Mouse (Mus musculus) heart, embryonic 13.5 days (tissue): Measurements from ENCODE around the gene Pcyt2. TPM values are rescaled to one million over a fixed set of nuclear protein-coding genes. Genes with fewer than 3 reads are reported as not detected.
"Not testable (repeated sequence)": the region's sequence is repeated elsewhere in the genome, so short reads cannot be mapped to it uniquely, and the experiment has no call there.

Source experiments
- ATAC-seq: fragments of 200-750 bp; cut with Nextera tagmentation; 2 replicates; pipeline ENCODE4 v1.8.0; 2017; ENCODE audit warnings: moderate TSS enrichment; ENCODE audit not compliant: insufficient number of reproducible peaks, low FRiP score, low TSS enrichment; ENCODE audit errors: extremely low read depth
- H3K27ac ChIP-seq: fragments of 300-500 bp; sonication (generic); replicated peaks from 2 replicates; pipeline ENCODE4 v1.5.1; 2015; ENCODE audit warnings: moderate library complexity, mild to moderate bottlenecking, inconsistent platforms
- H3K27me3 ChIP-seq: fragments of 300-500 bp; sonication (generic); replicated peaks from 2 replicates; pipeline ENCODE4 v1.6.1; 2015; ENCODE audit warnings: mild to moderate bottlenecking, inconsistent platforms
- H3K36me3 ChIP-seq: fragments of 300-500 bp; sonication (generic); 2 replicates; pipeline ENCODE4 v1.6.1; 2015; ENCODE audit warnings: mild to moderate bottlenecking, inconsistent platforms
- H3K4me1 ChIP-seq: fragments of 300-500 bp; sonication (generic); 2 replicates; pipeline ENCODE4 v1.6.1; 2015; ENCODE audit warnings: inconsistent platforms
- H3K4me2 ChIP-seq: fragments of 300-500 bp; sonication (generic); 2 replicates; pipeline ENCODE4 v1.6.1; 2015; ENCODE audit warnings: inconsistent platforms, mild to moderate bottlenecking, moderate library complexity
- H3K4me3 ChIP-seq: fragments of 300-500 bp; sonication (generic); 2 replicates; pipeline ENCODE4 v1.5.1; 2015; ENCODE audit warnings: moderate library complexity, mild to moderate bottlenecking, inconsistent platforms
- H3K9ac ChIP-seq: fragments of 300-500 bp; sonication (generic); 2 replicates; pipeline ENCODE4 v1.6.1; 2015; ENCODE audit warnings: inconsistent platforms, mild to moderate bottlenecking, moderate library complexity
- H3K9me3 ChIP-seq: fragments of 300-500 bp; sonication (generic); 2 replicates; pipeline ENCODE4 v1.6.1; 2016; ENCODE audit warnings: inconsistent platforms
- WGBS: fragments of 180-500 bp; shearing (Covaris S2); methylation state at CpG from one replicate; pipeline ENCODE4 v1.1.7; 2015; ENCODE audit warnings: mixed read lengths; 5-methylcytosine and 5-hydroxymethylcytosine counted together
- polyA plus RNA-seq: library from polyadenylated mRNA; unstranded; fragments of >200 nt; fragmentation: Nextera tagmentation; extraction: Ambion mirVana; gene quantifications from 2 replicates; pipeline ENCODE4 v1.2.1, GENCODE M21; 2015

The Pcyt2 gene
- polyA plus RNA-seq, 1 experiment from 2014 or later: 71.8 TPM

DNA sequence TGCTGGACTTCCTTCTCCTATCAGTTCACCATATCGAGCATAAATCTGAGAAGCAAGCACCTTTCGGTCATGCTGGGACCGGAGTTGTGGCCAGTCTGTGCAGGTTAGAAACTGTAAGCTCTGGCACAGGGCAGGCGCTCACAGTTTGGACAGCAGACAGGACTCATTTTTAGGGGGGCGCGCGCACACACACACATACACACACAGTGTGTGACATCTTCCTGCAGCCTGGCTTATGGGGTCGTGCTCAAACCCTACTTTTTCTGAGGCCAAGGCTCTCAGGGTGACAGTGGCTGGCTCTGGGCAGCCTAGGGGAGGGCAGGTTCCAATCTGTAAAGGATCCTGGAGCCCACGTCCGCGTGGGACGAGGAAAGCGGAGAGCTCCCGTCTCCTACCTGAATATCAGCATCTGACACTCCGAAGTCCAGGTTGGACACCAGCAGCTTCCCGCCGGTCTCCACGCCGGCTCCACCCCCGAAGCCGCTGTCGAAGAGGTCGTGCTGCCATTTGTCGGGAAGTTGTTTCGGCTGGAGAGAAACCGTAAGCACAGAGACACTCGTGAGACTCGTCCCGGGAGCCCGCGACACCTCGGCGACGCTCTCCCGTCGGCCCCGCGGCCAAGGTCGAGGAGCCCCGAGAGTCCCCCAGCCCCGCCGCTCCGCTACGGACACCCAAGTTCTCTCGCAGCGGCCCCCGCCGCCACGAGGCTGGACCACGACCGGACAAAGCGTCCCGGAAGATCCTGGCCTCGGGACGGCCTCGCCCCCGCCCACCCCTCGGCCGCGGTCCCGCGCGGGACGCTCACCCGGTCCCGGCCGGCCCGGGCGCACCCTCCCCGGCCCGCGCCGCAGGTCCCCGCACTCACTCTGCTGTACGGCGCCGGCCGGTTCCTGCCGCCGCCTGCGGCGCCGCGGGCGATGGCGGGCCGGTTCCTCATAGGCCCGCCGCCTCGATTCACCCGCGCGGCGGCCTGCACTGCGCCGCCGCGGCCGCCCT, 20.2 kb downstream of the Pcyt2 start:
- H3K27me3 ChIP-seq: no peaks in the 10 kb centered on the region
- H3K4me1 ChIP-seq: peaks cover 32% of the 10 kb centered on the region
- peak overlapping the region; percentile 100 for H3K9ac ChIP-seq
- peak overlapping the region; percentile 85 for H3K4me2 ChIP-seq
- peak overlapping the region; percentile 99 for H3K4me3 ChIP-seq
- 3% methylated on average over 98 of the region's 99 CpGs for WGBS
- no peaks in the 10 kb centered on the region for H3K9me3 ChIP-seq
- H3K36me3 ChIP-seq: peaks cover 76% of the 10 kb centered on the region
- peak overlapping the region; percentile 93 for H3K27ac ChIP-seq
- ATAC-seq: peak; percentile 51

DNA sequence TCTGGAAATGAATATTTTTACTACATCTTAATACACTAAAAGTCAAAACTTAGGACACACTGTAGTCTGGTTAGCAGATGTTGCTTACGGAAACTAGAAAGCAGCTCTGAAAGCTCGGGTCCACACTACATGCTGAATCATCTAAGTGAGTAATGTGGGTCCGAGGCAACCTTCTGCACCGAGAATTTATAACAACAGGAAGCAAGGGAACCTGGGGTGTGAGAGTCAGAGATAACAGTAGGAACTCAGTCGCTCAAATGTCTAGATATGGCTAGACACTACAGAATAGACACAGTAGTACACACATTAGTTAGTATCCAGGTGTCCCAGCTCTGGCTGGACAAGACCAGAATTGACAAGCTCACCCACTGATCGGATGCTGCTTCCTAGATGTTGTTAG, 29.2 kb downstream of the Pcyt2 start:
- no peak for ATAC-seq
- Histone ChIP-seq H3K4me1 (no peaks in the 10 kb centered on the region), H3K27ac (no peak overlapping the region), H3K9me3 (peaks cover 5% of the 10 kb centered on the region), H3K4me3 (no peak overlapping the region), H3K27me3 (no peaks in the 10 kb centered on the region), H3K36me3 (peaks cover 98% of the 10 kb centered on the region), H3K9ac (no peak overlapping the region), H3K4me2 (no peak overlapping the region)
- 75% methylated on average over 6 of the region's 6 CpGs for WGBS

DNA sequence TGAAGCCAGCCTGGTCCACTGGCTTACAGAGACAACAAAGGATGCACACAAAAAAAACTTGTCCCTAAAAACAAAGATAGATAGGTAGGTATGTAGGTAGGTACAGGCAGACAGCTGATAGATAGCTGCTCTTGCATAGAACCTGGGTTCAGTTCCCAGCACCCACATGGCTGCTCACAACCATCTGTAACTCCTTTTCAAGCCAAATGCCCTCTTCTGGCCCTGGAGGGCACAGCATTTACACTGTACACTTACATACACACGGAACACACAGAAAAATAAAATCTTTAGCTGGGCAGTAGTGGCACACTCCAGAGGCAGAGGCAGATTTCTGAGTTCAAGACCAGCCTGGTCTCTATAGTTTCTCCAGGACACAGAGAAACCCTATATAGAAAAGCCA, 33.8 kb downstream of the Pcyt2 start:
- Histone ChIP-seq H3K36me3 (peaks cover 71% of the 10 kb centered on the region), H3K9me3 (peaks cover 5% of the 10 kb centered on the region), H3K27ac (no peak overlapping the region), H3K4me3 (no peak overlapping the region), H3K9ac (no peak overlapping the region), H3K4me2 (no peak overlapping the region), H3K27me3 (no peaks in the 10 kb centered on the region), H3K4me1 (peaks cover 26% of the 10 kb centered on the region)
- ATAC-seq: no peak
- WGBS: 92% methylated on average over 1 of the region's 1 CpGs

DNA sequence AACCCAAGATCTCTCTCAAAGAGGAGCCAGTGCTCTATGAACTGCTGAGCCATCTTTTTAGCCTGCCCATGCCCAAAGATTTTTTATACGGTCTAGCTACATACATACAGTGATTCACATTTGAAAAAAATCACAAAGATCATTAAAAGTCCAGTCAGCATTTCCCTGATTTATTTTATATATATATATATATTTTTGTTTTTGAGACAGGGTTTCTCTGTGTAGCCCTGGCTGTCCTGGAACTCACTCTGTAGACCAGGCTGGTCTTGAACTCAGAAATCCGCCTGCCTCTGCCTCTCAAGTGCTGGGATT, 34.8 kb downstream of the Pcyt2 start:
- not testable (repeated sequence) for H3K27me3 ChIP-seq, H3K9ac ChIP-seq, H3K27ac ChIP-seq, H3K9me3 ChIP-seq, H3K4me3 ChIP-seq, H3K4me2 ChIP-seq, ATAC-seq
- 90% methylated on average over 2 of the region's 2 CpGs for WGBS
- H3K4me1 ChIP-seq: peaks cover 33% of the 10 kb centered on the region
- peaks cover 71% of the 10 kb centered on the region for H3K36me3 ChIP-seq

DNA sequence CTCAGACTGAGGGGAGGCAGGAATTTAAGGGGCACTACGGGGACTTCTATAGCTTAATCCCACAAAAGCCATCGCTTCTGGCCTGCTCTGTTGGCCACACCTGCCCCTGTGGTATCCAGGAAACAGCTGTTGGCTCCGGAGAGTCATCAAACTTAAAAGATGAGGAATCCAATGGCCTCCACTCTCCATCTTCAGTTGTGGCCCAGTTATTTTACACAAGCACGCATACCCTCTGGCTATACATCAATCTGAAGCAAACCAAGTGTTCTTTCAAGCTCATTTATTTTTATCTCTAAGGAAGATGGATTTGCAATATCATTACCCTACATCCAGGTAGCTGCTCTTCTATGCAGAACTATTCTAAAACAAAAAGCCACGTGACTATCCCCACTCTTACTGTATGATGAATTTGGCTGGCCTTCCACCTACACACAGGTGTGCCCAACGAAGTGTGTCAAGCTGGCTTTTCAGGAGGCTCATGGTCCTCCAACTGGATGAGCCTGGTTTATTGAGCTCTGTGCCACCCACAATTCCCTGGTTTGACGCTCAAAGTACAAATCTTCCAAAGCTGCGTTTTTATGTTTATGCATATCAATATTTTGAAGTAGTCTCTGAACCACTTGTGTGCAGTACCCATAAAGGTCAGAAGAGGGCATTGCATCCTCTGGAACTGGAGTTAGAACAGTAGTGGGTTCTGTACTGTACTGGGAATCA, 35.3 kb downstream of the Pcyt2 start:
- Histone ChIP-seq H3K27me3 (no peaks in the 10 kb centered on the region), H3K4me1 (peaks cover 33% of the 10 kb centered on the region), H3K4me2 (peak overlapping the region; percentile 88), H3K9ac (peak overlapping the region; percentile 98), H3K4me3 (peak overlapping the region; percentile 96), H3K27ac (peak overlapping the region; percentile 94), H3K36me3 (peaks cover 71% of the 10 kb centered on the region), H3K9me3 (peaks cover 5% of the 10 kb centered on the region)
- 70% methylated on average over 8 of the region's 8 CpGs for WGBS
- ATAC-seq: no peak

DNA sequence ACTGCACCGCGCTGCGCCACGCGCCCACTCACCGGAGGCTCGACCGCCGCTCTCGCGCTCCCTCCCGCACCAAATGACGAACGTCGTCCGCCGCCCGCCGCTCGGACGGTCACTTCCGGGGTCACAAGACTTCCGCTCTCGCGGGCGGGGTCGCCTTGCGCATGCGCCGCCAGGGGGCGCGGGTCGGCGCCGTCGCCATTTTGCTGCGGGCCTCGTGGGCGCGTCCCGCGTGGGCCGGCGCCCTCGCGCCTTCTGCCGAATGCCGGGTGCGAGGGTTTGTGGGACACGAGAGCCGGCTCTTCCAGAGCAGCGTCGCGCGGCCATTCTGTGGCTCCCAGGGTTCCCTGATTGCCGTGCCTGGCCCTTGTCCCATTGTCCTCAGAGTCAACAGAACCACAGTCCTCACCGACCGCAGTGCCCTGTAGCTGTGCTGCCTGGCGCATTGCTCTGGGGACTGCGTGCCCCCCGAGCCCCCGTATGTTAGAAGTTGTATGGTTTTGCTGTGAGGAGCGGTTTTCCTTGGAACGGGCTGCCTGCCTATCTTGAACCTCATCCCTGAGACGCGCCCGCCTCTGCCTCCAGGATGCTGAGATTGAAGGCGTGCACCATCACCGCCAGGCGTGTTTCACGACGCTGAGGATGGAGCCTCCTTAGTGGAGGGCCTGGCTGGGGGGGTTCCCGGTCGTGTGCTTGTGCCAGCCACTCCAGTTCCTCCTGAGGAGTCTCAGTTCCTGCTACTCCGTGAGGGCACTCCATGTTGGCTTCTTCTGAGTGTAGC, 36.1 kb downstream of the Pcyt2 start, which contains the start of gene Arhgdia:
Gene Arhgdia (minus strand): TSS at position 135 of the 778 bp plus-strand sequence.
- Histone ChIP-seq H3K4me2 (peak within 1 kb of the TSS; percentile 88), H3K27ac (peak within 1 kb of the TSS; percentile 94), H3K4me3 (peak within 1 kb of the TSS; percentile 96), H3K36me3 (peaks cover 71% of the 10 kb centered on the region), H3K9me3 (peaks cover 5% of the 10 kb centered on the region), H3K9ac (peak within 1 kb of the TSS; percentile 98), H3K4me1 (peaks cover 33% of the 10 kb centered on the region), H3K27me3 (no peaks in the 10 kb centered on the region)
- peak; percentile 63 for ATAC-seq
- WGBS: 5% methylated on average over 66 of the region's 75 CpGs

DNA sequence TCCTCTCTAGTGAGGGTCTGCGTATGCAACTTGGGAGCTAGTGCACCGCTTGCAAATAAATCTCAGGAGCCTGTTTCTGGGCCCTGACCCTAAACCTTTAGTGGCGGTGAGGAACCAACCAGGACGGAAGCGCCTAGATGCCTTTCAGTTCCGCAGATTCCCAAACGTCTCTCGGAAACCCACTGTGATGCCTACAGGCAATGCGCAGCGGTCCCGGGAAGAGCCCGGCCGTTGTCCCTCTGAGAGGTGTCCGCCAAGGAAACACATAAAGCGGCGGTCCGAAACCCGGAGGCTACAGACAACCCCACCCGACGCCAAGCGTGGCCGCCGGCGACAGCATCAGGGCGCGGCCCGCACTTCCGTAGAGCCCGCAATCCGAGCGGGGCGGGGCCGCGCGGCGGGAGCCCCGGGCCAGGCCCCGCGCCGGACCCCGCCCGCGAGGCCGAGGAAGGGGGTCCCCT, 36.8 kb downstream of the Pcyt2 start:
- H3K4me3 ChIP-seq: peak overlapping the region; percentile 96
- ATAC-seq: peak; percentile 49
- under 1% methylated on average over 43 of the region's 44 CpGs for WGBS
- peaks cover 5% of the 10 kb centered on the region for H3K9me3 ChIP-seq
- peaks cover 67% of the 10 kb centered on the region for H3K36me3 ChIP-seq
- peak overlapping the region; percentile 88 for H3K4me2 ChIP-seq
- peak overlapping the region; percentile 94 for H3K27ac ChIP-seq
- H3K9ac ChIP-seq: peak overlapping the region; percentile 98
- H3K4me1 ChIP-seq: peaks cover 33% of the 10 kb centered on the region
- H3K27me3 ChIP-seq: no peaks in the 10 kb centered on the region

DNA sequence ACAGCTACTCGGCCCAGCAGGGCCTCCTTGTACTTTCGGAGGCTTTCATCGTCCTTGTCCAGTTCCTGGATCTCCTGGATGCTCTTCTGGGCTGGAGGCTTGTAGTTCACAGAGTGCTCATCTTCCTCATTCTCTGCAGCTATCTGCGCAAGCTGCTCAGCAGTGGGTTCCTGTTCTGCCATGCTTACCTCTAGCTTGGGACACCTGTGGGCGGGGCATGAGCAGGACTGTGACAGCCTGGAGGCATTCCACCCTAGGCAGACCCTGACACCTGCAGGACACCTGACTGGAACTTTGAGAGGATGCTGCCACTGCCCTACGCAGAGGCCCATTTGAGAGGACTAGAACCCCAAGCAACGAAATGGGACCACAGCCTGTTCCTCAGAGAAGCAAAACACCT, 37.5 kb downstream of the Pcyt2 start:
- Histone ChIP-seq H3K4me3 (peak overlapping the region; percentile 96), H3K27ac (peak overlapping the region; percentile 94), H3K36me3 (peaks cover 60% of the 10 kb centered on the region), H3K9me3 (peaks cover 5% of the 10 kb centered on the region), H3K4me1 (peaks cover 33% of the 10 kb centered on the region), H3K27me3 (no peaks in the 10 kb centered on the region), H3K9ac (peak overlapping the region; percentile 98), H3K4me2 (peak overlapping the region; percentile 88)
- no peak for ATAC-seq
- WGBS: 52% methylated on average over 7 of the region's 7 CpGs

DNA sequence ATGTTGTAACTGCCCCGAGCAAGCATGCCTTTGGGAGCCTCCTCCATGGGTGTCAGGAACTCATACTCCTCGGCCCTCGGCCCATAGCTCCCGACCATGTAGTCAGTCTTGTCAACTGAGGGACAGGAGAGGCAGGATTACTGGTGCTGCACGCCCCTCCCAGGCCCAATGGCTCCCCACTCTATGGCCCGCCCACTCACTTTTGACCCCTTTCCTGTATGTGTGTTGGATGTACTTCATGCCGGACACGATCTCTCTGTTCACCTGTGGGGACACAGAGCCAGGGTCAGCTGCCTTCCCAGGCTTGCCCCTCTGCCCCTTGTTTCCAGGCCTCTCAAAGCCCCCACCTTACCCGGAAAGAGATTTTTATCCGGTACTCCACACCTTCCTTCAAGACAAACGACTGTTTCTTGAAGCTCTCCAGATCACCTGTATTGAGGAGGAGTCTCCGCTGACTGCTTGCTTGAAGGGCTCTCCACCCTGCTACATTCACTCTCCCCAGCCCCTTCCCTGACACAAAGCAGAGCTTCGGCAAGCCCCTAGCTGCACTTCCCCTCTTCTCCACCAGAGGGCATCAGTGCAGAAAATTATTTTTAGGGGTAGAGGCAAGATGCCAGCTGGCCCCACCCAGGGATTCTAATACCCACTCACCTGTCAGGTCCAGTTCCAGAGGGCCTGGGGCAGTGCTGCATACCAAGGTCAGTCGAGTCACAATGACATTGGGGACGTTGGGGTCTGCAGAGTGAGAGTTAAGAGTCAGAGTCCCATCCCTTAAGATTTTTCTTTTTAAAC, 38.2 kb downstream of the Pcyt2 start:
- H3K9ac ChIP-seq: peak overlapping the region; percentile 98
- peak overlapping the region; percentile 96 for H3K4me3 ChIP-seq
- peak overlapping the region; percentile 88 for H3K4me2 ChIP-seq
- no peak for ATAC-seq
- peaks cover 55% of the 10 kb centered on the region for H3K36me3 ChIP-seq
- 44% methylated on average over 15 of the region's 15 CpGs for WGBS
- H3K4me1 ChIP-seq: peaks cover 36% of the 10 kb centered on the region
- H3K27me3 ChIP-seq: no peaks in the 10 kb centered on the region
- peak overlapping the region; percentile 94 for H3K27ac ChIP-seq
- peaks cover 5% of the 10 kb centered on the region for H3K9me3 ChIP-seq

DNA sequence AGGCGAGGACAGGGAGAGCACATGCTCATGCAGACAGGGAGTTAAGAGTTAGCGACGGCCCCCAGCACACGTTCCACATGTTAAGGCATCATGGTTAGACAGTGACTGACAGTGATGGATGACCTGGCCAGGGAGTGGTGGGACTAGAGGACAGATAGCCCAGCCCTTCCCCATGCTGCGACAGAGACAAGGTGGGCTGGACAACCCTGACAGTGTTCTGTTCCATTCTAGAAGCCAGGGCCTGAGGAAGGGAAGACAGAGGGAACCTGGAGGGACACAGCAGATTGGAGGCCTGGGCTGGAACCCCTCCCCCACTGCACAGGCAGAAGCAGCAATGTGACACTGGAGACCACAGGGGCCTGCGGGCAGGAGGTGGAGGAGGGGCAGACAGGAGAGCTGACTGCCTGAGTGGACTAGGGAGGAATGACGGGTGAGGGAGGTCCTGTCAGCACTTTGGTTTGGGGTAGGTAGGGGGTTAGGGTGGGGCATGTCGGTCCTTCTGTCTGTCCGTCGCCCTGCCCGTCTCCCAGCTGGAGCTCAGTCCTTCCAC, 39.0 kb downstream of the Pcyt2 start:
- 64% methylated on average over 11 of the region's 11 CpGs for WGBS
- peak overlapping the region; percentile 96; the same call in 1 of the 2 replicates for H3K4me3 ChIP-seq
- peaks cover 1% of the 10 kb centered on the region; the same call in 1 of the 2 replicates for H3K9me3 ChIP-seq
- H3K27ac ChIP-seq: no peak overlapping the region
- H3K36me3 ChIP-seq: peaks cover 47% of the 10 kb centered on the region
- H3K9ac ChIP-seq: peak overlapping the region; percentile 98
- no peaks in the 10 kb centered on the region for H3K27me3 ChIP-seq
- ATAC-seq: no peak
- H3K4me1 ChIP-seq: peaks cover 44% of the 10 kb centered on the region
- no peak overlapping the region for H3K4me2 ChIP-seq
